Mouse (Mus musculus) spleen, adult 10 weeks (tissue): ENCODE measurements around the gene Zranb3. TPM values are rescaled to one million over a fixed set of nuclear protein-coding genes. Genes with fewer than 3 reads are reported as not detected.

ENCODE experiments used
- polyA plus RNA-seq: library from polyadenylated mRNA; stranded (reverse); fragments of 350-450 nt; fragmentation: Illumina TruSeq; extraction: RNeasy Lipid Tissue Mini Kit (QIAGEN cat#74804); gene quantifications from one replicate; pipeline ENCODE4 v1.2.3, GENCODE M21; 2015; ENCODE audit warnings: low replicate concordance; ENCODE audit not compliant: insufficient read depth

The Zranb3 gene
- polyA plus RNA-seq = 8.1 TPM

DNA sequence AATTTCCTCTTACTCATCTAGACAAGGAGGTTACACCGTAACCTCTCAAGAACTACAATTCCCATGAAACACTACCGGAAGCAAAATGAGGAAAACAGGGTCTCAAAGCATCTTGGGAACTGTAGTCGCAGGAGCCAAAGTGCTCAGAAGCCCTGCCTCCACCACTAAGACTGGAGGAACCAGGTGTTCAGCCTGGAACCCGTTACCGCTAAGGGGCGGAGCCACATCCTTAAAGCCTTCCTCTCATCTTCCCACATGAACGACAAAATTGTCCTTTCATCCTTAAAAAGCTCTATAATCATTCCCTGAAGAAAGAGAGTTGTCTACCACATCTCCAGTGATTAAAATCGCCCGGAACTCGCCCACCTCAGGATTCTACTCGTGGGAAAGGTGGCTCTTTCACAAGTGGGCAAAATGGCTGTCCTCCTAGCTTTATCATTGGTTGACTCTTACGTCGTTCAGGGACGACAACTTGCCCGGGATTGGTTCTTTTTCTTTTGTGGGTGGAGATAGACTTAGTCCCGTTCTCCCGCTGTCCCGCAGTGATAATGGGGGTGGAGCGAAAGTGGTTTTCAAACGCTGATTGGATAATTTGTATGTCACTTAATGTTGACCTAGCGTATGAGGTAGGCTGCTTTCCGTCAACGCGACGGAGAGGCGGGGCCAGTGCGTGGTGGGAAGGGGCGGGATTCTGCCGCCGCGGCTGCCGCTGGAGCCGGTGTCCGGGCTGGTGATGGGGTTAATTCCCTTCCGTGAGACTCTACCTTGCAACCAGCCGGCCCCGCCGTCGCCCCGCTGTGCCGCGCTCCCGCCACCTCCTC lies at the start of gene Zranb3, which contains the start of gene R3hdm1:
Zranb3 (minus strand) TSS at position 407 of the 821 bp plus-strand sequence.
R3hdm1 (plus strand) TSS at position 661 of the 821 bp plus-strand sequence.

Other genes with a start within 250 kb of the Zranb3 start
- gene Map3k19, start 248.0 kb downstream of the Zranb3 start, polyA plus RNA-seq = 12.8 TPM
- 51.0 TPM for gene Rab3gap1, start 234.3 kb downstream of the Zranb3 start, polyA plus RNA-seq
- gene R3hdm1, start 254 bp upstream of the Zranb3 start, polyA plus RNA-seq = 97.3 TPM
- 70.0 TPM for gene Ubxn4, start 140.9 kb upstream of the Zranb3 start, polyA plus RNA-seq
- 0.04 TPM for gene Lct, start 225.3 kb upstream of the Zranb3 start, polyA plus RNA-seq